Mouse (Mus musculus) limb, embryonic 15.5 days (tissue): ENCODE measurements around the gene Serpinb1a. TPM values are rescaled to one million over a fixed set of nuclear protein-coding genes. Genes with fewer than 3 reads are reported as not detected.

Source experiments
- ATAC-seq: fragments of 200-750 bp; cut with Nextera tagmentation; 2 replicates; pipeline ENCODE4 v1.8.0; 2017; ENCODE audit warnings: low read depth, moderate TSS enrichment; ENCODE audit not compliant: insufficient number of reproducible peaks, low FRiP score, low TSS enrichment
- H3K27ac ChIP-seq: fragments of 300-500 bp; sonication (generic); 2 replicates; pipeline ENCODE4 v1.5.1; 2015; ENCODE audit warnings: moderate library complexity, mild to moderate bottlenecking, inconsistent platforms
- H3K27me3 ChIP-seq: fragments of 300-500 bp; sonication (generic); 2 replicates; pipeline ENCODE4 v1.6.1; 2015; ENCODE audit warnings: inconsistent platforms
- H3K36me3 ChIP-seq: fragments of 300-500 bp; sonication (generic); 2 replicates; pipeline ENCODE4 v1.6.1; 2015; ENCODE audit warnings: inconsistent platforms
- H3K4me1 ChIP-seq: fragments of 300-500 bp; sonication (generic); 2 replicates; pipeline ENCODE4 v1.6.1; 2015; ENCODE audit warnings: inconsistent platforms
- H3K4me2 ChIP-seq: fragments of 300-500 bp; sonication (generic); 2 replicates; pipeline ENCODE4 v1.6.1; 2015; ENCODE audit warnings: mild to moderate bottlenecking, inconsistent platforms
- H3K4me3 ChIP-seq: fragments of 300-500 bp; sonication (generic); 2 replicates; pipeline ENCODE4 v1.5.1; 2015; ENCODE audit warnings: mild to moderate bottlenecking, inconsistent platforms
- H3K9ac ChIP-seq: fragments of 300-500 bp; sonication (generic); 2 replicates; pipeline ENCODE4 v1.6.1; 2015; ENCODE audit warnings: inconsistent platforms
- H3K9me3 ChIP-seq: fragments of 300-500 bp; sonication (generic); 2 replicates; pipeline ENCODE4 v1.6.1; 2016; ENCODE audit warnings: inconsistent platforms
- WGBS: fragments of 180-500 bp; shearing (Covaris S2); methylation state at CpG from one replicate; pipeline ENCODE4 v1.1.7; 2015; 5-methylcytosine and 5-hydroxymethylcytosine counted together
- polyA plus RNA-seq: library from polyadenylated mRNA; unstranded; fragments of >200 nt; fragmentation: Nextera tagmentation; extraction: Ambion mirVana; gene quantifications from 2 replicates; pipeline ENCODE4 v1.2.1, GENCODE M21; 2015

The Serpinb1a gene
- polyA plus RNA-seq, 1 experiment from 2014 or later: 35.2 TPM

DNA sequence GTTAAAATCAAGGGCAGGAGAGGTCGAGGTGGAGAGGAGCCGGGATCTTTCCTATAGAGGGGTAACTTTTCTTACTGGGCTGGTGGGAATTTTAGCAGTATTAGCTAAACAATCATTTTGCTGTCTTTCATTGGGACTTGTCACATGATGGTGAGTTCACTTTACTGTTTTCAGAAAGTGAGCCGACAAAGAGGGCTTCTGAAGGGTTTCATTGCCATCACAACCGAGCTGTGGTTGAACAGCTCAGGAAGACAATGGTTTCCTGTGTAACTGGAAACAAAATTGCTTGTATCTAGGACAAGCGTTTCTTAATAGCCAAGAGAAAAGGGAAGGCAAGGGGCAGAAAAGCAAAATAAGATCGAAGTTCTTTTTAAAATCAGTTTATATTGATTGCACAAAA lies 17.7 kb downstream of the Serpinb1a start:
- Histone ChIP-seq H3K9ac (no peak overlapping the region), H3K4me1 (no peaks in the 10 kb centered on the region), H3K27me3 (no peaks in the 10 kb centered on the region), H3K4me2 (no peak overlapping the region), H3K27ac (no peak overlapping the region), H3K36me3 (no peaks in the 10 kb centered on the region), H3K4me3 (no peak overlapping the region), H3K9me3 (no peaks in the 10 kb centered on the region)
- 70% methylated on average over 6 of the region's 6 CpGs for WGBS
- no peak for ATAC-seq

- Histone ChIP-seq H3K36me3 (no peaks in the 10 kb centered on the region), H3K4me2 (no peak overlapping the region), H3K9ac (no peak overlapping the region), H3K4me3 (no peak overlapping the region), H3K27me3 (no peaks in the 10 kb centered on the region), H3K27ac (no peak overlapping the region), H3K9me3 (no peaks in the 10 kb centered on the region), H3K4me1 (no peaks in the 10 kb centered on the region)
- no peak for ATAC-seq
- WGBS: 64% methylated on average over 3 of the region's 3 CpGs
These were observed 18.2 kb downstream of the Serpinb1a start for GRCm38 (mm10) chr13:32832776-32833175.

GRCm38 (mm10) chr13:32831505-32832273 lies 19.3 kb downstream of the Serpinb1a start:
- H3K9ac ChIP-seq: no peak overlapping the region
- H3K4me2 ChIP-seq: no peak overlapping the region
- H3K4me3 ChIP-seq: no peak overlapping the region
- no peaks in the 10 kb centered on the region for H3K4me1 ChIP-seq
- no peaks in the 10 kb centered on the region for H3K36me3 ChIP-seq
- no peak for ATAC-seq
- H3K27me3 ChIP-seq: no peaks in the 10 kb centered on the region
- H3K9me3 ChIP-seq: no peaks in the 10 kb centered on the region
- no peak overlapping the region for H3K27ac ChIP-seq
- 78% methylated on average over 3 of the region's 3 CpGs for WGBS

GRCm38 (mm10) chr13:32828886-32829285 lies 22.1 kb downstream of the Serpinb1a start:
- Histone ChIP-seq H3K4me3 (no peak overlapping the region), H3K9ac (no peak overlapping the region)
- 66% methylated on average over 4 of the region's 4 CpGs for WGBS

GRCm38 (mm10) chr13:32827951-32828350 lies 23.0 kb downstream of the Serpinb1a start:
- Histone ChIP-seq H3K27ac (no peak overlapping the region), H3K36me3 (peaks cover 8% of the 10 kb centered on the region; the same call in 1 of the 2 replicates), H3K9me3 (no peaks in the 10 kb centered on the region), H3K4me2 (no peak overlapping the region), H3K9ac (no peak overlapping the region), H3K27me3 (no peaks in the 10 kb centered on the region), H3K4me1 (no peaks in the 10 kb centered on the region), H3K4me3 (no peak overlapping the region)
- WGBS: 50% methylated on average over 4 of the region's 4 CpGs
- no peak for ATAC-seq

More at GRCm38 (mm10) chr13:32828886-32829285, 22.1 kb downstream of the Serpinb1a start:
- Histone ChIP-seq H3K4me1 (no peaks in the 10 kb centered on the region), H3K27ac (no peak overlapping the region), H3K36me3 (no peaks in the 10 kb centered on the region; the same call in 1 of the 2 replicates), H3K9me3 (no peaks in the 10 kb centered on the region), H3K4me2 (no peak overlapping the region), H3K27me3 (no peaks in the 10 kb centered on the region)
- no peak for ATAC-seq

DNA sequence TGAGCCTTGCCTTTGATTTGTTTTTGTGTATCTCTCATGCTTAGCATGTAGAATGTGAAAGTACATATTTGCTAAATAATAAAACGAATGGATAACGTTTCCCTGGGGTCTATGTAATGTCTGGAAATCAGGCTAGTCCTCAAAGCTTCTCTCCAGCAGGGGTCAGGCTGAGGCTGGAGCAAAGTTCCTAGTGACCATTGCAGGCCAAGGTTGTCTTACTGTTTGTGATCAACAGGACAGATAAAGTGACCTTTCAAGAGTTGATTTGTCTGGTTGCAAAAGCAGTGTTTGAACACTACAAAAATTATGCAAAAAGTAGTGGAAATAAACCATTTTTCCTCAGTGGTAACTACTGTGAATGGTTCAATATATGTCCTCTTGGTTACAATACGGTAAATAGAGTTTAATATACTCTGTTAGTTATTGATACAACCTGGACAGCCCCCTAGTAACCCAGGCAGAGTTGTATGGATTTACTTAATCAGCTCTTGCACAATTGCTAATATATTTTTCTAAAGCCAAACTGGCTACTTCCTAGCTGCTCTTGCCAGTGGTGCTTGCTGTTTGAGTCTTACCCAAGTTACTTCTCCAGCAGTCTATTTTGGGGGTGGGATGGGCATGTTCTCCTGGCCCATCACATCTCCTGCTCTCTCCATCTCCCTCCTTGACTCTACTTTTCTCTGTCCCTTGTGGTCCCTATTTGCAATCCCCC lies 23.7 kb downstream of the Serpinb1a start:
- 71% methylated on average over 3 of the region's 3 CpGs for WGBS
- ATAC-seq: no peak

GRCm38 (mm10) chr13:32825546-32825945 lies 25.4 kb downstream of the Serpinb1a start:
- no peaks in the 10 kb centered on the region for H3K9me3 ChIP-seq
- H3K4me1 ChIP-seq: no peaks in the 10 kb centered on the region
- no peak for ATAC-seq
- no peak overlapping the region for H3K4me3 ChIP-seq
- H3K4me2 ChIP-seq: no peak overlapping the region
- no peak overlapping the region for H3K9ac ChIP-seq
- no peak overlapping the region for H3K27ac ChIP-seq
- H3K36me3 ChIP-seq: peaks cover 28% of the 10 kb centered on the region
- 88% methylated on average over 8 of the region's 8 CpGs for WGBS
- no peaks in the 10 kb centered on the region for H3K27me3 ChIP-seq

More for the DNA sequence above, 23.7 kb downstream of the Serpinb1a start:
- peaks cover 11% of the 10 kb centered on the region for H3K36me3 ChIP-seq
- H3K27me3 ChIP-seq: no peaks in the 10 kb centered on the region
- H3K9ac ChIP-seq: no peak overlapping the region
- no peaks in the 10 kb centered on the region for H3K4me1 ChIP-seq
- no peak overlapping the region for H3K4me2 ChIP-seq
- H3K4me3 ChIP-seq: no peak overlapping the region
- H3K27ac ChIP-seq: no peak overlapping the region
- no peaks in the 10 kb centered on the region for H3K9me3 ChIP-seq

DNA sequence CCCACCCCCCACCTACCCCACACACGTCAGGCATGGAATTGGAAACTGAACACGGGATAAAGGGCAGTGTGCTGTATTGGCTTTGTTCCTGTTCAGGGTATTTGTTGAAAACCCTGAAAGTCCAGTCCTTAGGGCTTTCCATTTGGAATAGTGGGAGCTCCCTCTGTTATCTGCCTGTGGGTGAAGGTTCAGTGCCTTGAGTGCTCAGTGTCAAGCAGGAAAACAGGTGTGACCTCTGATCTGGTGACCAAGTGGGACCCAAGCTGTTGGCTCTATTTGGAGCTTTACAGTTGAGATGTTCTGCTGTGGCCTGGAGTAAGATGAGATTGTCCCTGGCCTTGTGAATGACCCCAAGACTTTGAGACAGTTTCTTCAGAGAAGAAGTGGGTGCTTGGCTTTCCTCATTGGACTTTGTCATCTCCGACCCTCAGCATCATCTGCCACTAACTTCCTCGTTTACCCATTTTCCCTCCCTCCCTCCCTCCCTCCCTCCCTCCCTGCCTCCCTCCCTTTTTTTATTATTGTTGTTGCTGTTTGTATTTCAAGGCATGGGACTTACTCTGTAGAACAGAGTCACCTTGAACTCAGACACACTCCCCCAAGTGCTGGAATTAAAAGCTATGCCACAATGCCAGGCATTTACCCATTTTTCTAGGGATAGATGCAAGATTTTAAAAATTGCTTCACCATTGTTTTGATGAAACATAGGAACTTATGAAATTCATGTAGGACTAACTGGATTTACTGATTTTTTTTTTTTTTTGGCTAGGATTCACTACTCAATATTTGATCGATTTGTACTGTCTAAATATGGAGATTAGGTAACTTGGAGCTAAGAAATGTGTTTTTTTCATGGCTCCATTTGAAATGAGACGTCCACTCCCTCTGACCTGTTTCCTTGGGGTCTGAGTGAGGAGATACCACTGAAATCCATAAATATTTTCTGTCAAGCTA lies 26.3 kb downstream of the Serpinb1a start:
- no peaks in the 10 kb centered on the region for H3K9me3 ChIP-seq
- H3K4me2 ChIP-seq: no peak overlapping the region
- H3K36me3 ChIP-seq: peaks cover 36% of the 10 kb centered on the region
- no peaks in the 10 kb centered on the region for H3K4me1 ChIP-seq
- 81% methylated on average over 6 of the region's 6 CpGs for WGBS
- H3K9ac ChIP-seq: no peak overlapping the region
- H3K27ac ChIP-seq: no peak overlapping the region
- no peak for ATAC-seq
- H3K4me3 ChIP-seq: no peak overlapping the region
- H3K27me3 ChIP-seq: no peaks in the 10 kb centered on the region

DNA sequence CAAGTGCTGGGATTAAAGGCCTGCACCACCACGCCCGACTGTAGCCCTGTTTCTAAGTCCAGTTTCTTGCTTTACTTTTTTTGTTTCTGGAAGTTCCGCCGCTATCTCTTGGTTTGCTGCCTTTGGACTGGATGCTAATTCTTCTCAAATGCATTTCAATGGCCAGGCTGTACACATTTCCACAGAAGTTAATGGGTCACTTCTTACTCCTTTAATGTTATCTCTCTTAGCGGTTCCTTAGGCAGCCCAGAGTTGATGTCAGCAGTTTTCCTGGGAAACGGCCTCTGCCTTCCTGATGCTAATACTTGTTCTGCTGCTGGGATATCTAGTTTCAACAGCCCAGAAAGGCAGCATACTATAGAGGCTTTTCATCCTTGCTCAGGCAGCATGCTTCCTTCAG lies 27.9 kb downstream of the Serpinb1a start:
- 83% methylated on average over 6 of the region's 6 CpGs for WGBS
- Histone ChIP-seq H3K27me3 (no peaks in the 10 kb centered on the region), H3K36me3 (peaks cover 50% of the 10 kb centered on the region), H3K4me2 (no peak overlapping the region), H3K4me1 (no peaks in the 10 kb centered on the region), H3K9me3 (no peaks in the 10 kb centered on the region), H3K9ac (no peak overlapping the region), H3K4me3 (no peak overlapping the region), H3K27ac (no peak overlapping the region)
- no peak for ATAC-seq

- Histone ChIP-seq H3K4me3 (no peak overlapping the region), H3K27me3 (no peaks in the 10 kb centered on the region), H3K9me3 (no peaks in the 10 kb centered on the region), H3K36me3 (peaks cover 61% of the 10 kb centered on the region), H3K4me1 (no peaks in the 10 kb centered on the region), H3K9ac (no peak overlapping the region), H3K4me2 (no peak overlapping the region), H3K27ac (no peak overlapping the region)
- no peak for ATAC-seq
- WGBS: 98% methylated on average over 4 of the region's 4 CpGs
These were observed 29.3 kb downstream of the Serpinb1a start for GRCm38 (mm10) chr13:32821671-32822070.

- Histone ChIP-seq H3K4me2 (no peak overlapping the region), H3K4me3 (no peak overlapping the region), H3K4me1 (no peaks in the 10 kb centered on the region), H3K36me3 (peaks cover 72% of the 10 kb centered on the region), H3K27me3 (no peaks in the 10 kb centered on the region), H3K9ac (no peak overlapping the region), H3K9me3 (no peaks in the 10 kb centered on the region), H3K27ac (no peak overlapping the region)
- 91% methylated on average over 5 of the region's 5 CpGs for WGBS
- ATAC-seq: no peak; the same call in 1 of the 2 replicates
These were observed 31.1 kb downstream of the Serpinb1a start for GRCm38 (mm10) chr13:32819926-32820325.
